Mouse (Mus musculus) heart, adult 2 months (tissue): ENCODE data around the gene Phldb3. TPM values are rescaled to one million over a fixed set of nuclear protein-coding genes. Genes with fewer than 3 reads are reported as not detected.

Source experiments
- DNase-seq, 2 experiments: peaks; one replicate each; pipeline ENCODE4 v3.0.0; 2021
- H3K27ac ChIP-seq: fragments of 200-600 bp; 2 replicates; pipeline ENCODE4 v1.8.1; 2022
- H3K27me3 ChIP-seq: fragments of 200-500 bp; 2 replicates; pipeline ENCODE4 v1.6.1; 2012; ENCODE audit warnings: mild to moderate bottlenecking, low read length, inconsistent platforms, mixed read lengths; ENCODE audit not compliant: control insufficient read depth, insufficient read depth
- H3K36me3 ChIP-seq: fragments of 200-500 bp; 2 replicates; pipeline ENCODE4 v1.6.1; 2012; ENCODE audit warnings: low read length, inconsistent platforms; ENCODE audit not compliant: control insufficient read depth, insufficient read depth
- H3K4me1 ChIP-seq: fragments of 200-500 bp; 2 replicates; pipeline ENCODE4 v1.6.1; 2011; ENCODE audit warnings: low read length; ENCODE audit not compliant: control insufficient read depth, insufficient read depth
- H3K4me3 ChIP-seq: fragments of 200-600 bp; 2 replicates; pipeline ENCODE4 v1.8.1; 2022
- H3K79me2 ChIP-seq: fragments of 200-500 bp; replicated peaks from 2 replicates; pipeline ENCODE4 v1.6.1; 2012; ENCODE audit warnings: mild to moderate bottlenecking, inconsistent platforms, low read length, moderate library complexity, mixed read lengths; ENCODE audit not compliant: control insufficient read depth, insufficient read depth
- H3K9ac ChIP-seq: fragments of 200-500 bp; 2 replicates; pipeline ENCODE4 v1.6.1; 2012; ENCODE audit warnings: low read depth, mild to moderate bottlenecking, control low read depth, inconsistent platforms, low read length, mixed read lengths
- CTCF ChIP-seq: fragments of 200-600 bp; IDR thresholded peaks from 2 replicates; pipeline ENCODE4 v1.8.1; 2022; ENCODE audit warnings: antibody characterized with exemption, mild to moderate bottlenecking, moderate library complexity
- EP300 ChIP-seq: fragments of 200-500 bp; IDR thresholded peaks from 2 replicates; pipeline ENCODE4 v1.6.1; 2011; ENCODE audit warnings: low read depth, low read length, control low read depth; ENCODE audit not compliant: insufficient read depth
- POLR2A ChIP-seq: fragments of 200-500 bp; IDR thresholded peaks from 2 replicates; pipeline ENCODE4 v1.6.1; 2011; ENCODE audit warnings: mild to moderate bottlenecking, low read depth, low read length, control low read depth; ENCODE audit not compliant: insufficient read depth
- WGBS: fragments of 180-500 bp; shearing (Covaris S2); methylation state at CpG from one replicate; pipeline ENCODE4 v1.1.7; 2018; 5-methylcytosine and 5-hydroxymethylcytosine counted together
- intact Hi-C: fragments of 180-260 bp; cut with DNase I; formaldehyde crosslinking; loops from one replicate; pipeline ENCODE4 v1.15.1; 2025
- long read RNA-seq: library from polyadenylated mRNA; stranded (forward); transcript quantifications from one replicate; pipeline ENCODE4 v2.0.0, GENCODE M21; 2021
- polyA plus RNA-seq: library from polyadenylated mRNA; depleted of rRNA; stranded (reverse); fragments of >200 nt; gene quantifications from 2 replicates; pipeline ENCODE4 v1.2.3, GENCODE M21; 2012; rRNA removed
- total RNA-seq, 2 experiments: library from RNA; stranded (reverse); gene quantifications; 2 replicates each; pipeline ENCODE4 v1.2.3; 2021

Gene Phldb3
- under 1 TPM; 0.27 to 0.34 TPM for total RNA-seq
- polyA plus RNA-seq, result 0.20 and 0.25 TPM in 2 replicates
- long read RNA-seq, result 0 reads

DNA sequence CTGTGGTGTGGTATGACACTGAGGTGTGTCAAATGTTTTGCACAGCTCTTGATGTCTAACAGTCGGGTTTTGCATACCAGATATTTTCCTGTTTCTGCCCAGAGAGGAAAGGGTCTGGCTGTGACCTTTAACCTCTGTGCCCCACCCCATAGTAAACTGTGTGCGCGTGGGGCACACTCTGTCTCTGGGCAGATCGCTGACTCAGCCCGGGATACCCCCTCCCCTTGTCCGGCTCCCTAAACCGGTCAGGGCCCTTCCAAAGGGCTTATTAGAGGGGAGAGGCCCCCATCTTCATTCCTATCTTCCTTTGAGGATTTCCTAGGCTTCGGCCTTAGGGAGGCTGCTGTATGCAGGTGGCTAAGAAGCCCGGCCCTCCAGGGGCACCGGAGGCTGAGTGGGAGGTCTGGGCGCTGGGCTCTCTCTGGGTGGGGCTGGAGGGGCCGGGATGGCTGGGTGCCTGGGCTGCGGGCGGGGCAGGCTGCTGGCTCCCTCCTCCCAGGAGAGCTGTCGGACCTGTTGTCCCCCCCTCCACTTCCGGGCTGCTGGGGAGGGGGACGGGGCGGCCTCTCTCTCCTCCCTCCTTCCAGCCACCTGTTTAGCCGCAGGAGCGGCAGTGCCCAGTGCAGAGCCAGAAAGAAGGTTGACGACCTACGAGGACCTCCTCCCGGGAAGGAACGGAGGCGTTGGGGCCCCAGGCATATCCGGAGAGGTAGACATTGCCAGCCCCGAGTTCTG is at the start of gene Phldb3:
TSS of gene Phldb3 (plus strand) at position 620 of the 735 bp plus-strand sequence.
- H3K79me2 ChIP-seq, result no peaks in the 10 kb centered on the region
- intact Hi-C loops, result loop anchor here (2.0 kb wide), 1 partner anchor 20 kb away; no protein-coding TSS in a partner anchor
- no peaks in the 10 kb centered on the region for H3K36me3 ChIP-seq
- no peak for TF ChIP-seq EP300
- no peak for TF ChIP-seq POLR2A
- no peak for TF ChIP-seq CTCF
- peak; percentile 43 to 47 for DNase-seq
- H3K9ac ChIP-seq, result 0 out of 2 replicates have a peak within 1 kb of the TSS, but pooled peaks have one; percentile 37
- peak within 1 kb of the TSS; percentile 64 for H3K4me3 ChIP-seq
- WGBS, result 14% methylated on average over 26 of the region's 27 CpGs
- H3K4me1 ChIP-seq, result 0 out of 2 replicates have a peak, but pooled peaks cover 1% of the 10 kb centered on the region
- H3K27ac ChIP-seq, result no peak within 1 kb of the TSS; the same call in 1 of the 2 replicates
- H3K27me3 ChIP-seq, result peaks cover 4% of the 10 kb centered on the region; the same call in 1 of the 2 replicates

- Histone ChIP-seq H3K27ac (no peak overlapping the region), H3K27me3 (no peaks in the 10 kb centered on the region), H3K4me1 (no peaks in the 10 kb centered on the region), H3K4me3 (no peak overlapping the region), H3K9ac (no peak overlapping the region), H3K36me3 (no peaks in the 10 kb centered on the region), H3K79me2 (no peaks in the 10 kb centered on the region)
- TF ChIP-seq CTCF, result no peak
- 92% methylated on average over 4 of the region's 4 CpGs for WGBS
- no peak for DNase-seq
- intact Hi-C loops, result no loop called here
Observed at GRCm38 (mm10) chr7:24561450-24561849, 49.1 kb upstream of the Phldb3 start.

DNA sequence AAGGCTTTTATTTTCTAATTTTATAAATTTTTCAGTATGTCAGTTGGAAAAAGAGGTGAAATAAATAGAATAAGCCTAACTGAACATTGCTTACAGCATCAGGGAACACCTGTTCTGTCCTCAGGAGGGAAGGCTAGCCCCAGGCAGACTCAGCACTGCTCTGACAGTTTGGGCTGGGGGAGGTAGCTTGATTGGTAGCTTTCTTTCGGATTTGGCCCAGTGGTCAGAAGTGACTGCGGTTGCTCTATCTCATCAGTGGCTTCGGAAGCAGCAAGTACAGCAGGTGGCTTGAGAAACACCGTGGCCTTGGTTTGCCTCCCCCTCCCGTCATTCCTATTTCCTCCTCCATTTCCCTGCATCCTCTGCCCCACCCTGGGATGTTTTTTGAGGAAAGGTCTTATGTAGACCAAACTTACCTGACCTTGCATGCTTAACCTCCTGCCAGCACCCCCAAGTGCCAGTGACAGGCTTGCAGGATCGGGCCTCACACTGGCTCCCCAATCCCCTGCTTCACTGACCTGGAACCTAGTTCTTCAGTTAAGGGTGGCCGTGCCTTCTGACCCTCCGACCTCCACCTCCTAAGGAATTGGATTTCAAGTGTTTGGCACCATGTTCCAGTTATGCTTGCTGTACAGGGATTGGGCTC is 47.2 kb upstream of the Phldb3 start:
- Histone ChIP-seq H3K79me2 (no peaks in the 10 kb centered on the region), H3K27ac (no peak overlapping the region), H3K9ac (no peak overlapping the region), H3K27me3 (no peaks in the 10 kb centered on the region), H3K4me1 (no peaks in the 10 kb centered on the region), H3K4me3 (no peak overlapping the region), H3K36me3 (no peaks in the 10 kb centered on the region)
- TF ChIP-seq POLR2A, result no peak
- TF ChIP-seq CTCF, result no peak
- DNase-seq, result no peak
- WGBS, result 84% methylated on average over 8 of the region's 8 CpGs
- intact Hi-C loops, result no loop called here

DNA sequence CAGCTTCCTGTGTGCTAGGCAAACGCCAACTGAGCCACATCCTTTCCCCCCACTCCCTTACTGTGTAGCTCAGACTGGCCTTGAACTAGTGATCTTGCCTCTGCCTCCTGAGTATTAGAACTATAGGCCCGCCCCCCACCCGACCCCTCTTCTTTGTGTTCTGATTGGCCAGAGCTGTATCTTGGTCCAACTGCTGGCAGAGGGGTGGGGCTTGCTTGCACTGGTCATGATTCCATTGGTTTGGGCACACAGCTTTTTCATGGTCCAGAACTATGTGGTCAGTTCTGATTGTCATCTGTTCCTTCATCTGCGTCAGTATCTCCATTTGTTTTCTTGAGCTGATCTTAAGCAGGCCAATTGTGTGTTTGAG is 46.7 kb upstream of the Phldb3 start:
- intact Hi-C loops, result loop anchor here (2.0 kb wide), 1 partner anchor 89 kb away; no protein-coding TSS in a partner anchor
- H3K27ac ChIP-seq, result no peak overlapping the region
- no peaks in the 10 kb centered on the region for H3K79me2 ChIP-seq
- H3K4me1 ChIP-seq, result no peaks in the 10 kb centered on the region
- WGBS, result 94% methylated on average over 4 of the region's 4 CpGs
- no peak overlapping the region for H3K4me3 ChIP-seq
- H3K27me3 ChIP-seq, result no peaks in the 10 kb centered on the region
- TF ChIP-seq POLR2A (no peak), CTCF (no peak)
- DNase-seq, result no peak
- H3K36me3 ChIP-seq, result no peaks in the 10 kb centered on the region
- H3K9ac ChIP-seq, result no peak overlapping the region

DNA sequence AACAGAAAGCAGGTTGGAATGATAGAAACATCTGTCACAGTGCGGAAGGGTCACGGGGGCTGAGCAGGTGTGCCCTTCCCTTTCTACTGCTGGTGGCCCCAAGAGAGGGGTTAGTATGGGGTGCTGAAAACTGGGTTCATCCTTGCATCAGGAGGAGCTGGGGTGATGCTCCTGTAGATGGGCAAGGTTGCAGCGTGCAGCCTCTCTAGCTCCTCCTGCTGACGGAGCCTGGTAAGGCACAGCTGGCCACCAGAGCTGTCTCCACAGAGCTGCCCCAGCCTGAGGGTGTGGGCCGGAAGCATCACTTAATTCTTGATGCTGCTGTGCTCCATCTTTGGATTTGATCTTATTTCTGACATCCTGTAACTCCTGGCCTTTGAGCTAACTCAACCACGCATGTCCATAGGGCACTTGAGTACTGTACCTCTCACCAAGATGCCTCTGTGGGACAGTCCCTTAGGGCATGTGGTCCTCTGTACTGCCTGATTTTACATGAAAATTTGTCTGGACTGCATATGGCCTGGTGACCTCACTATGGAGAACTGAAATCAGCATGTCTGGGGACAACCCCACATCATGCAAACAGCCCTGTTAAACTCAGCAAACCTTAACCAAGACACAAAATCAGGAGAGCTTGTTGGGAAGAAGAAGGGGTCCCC is 45.8 kb upstream of the Phldb3 start:
- Histone ChIP-seq H3K27ac (no peak overlapping the region), H3K4me1 (no peaks in the 10 kb centered on the region), H3K79me2 (no peaks in the 10 kb centered on the region), H3K27me3 (no peaks in the 10 kb centered on the region), H3K9ac (no peak overlapping the region), H3K36me3 (no peaks in the 10 kb centered on the region), H3K4me3 (no peak overlapping the region)
- DNase-seq, result peak; percentile 56 to 80
- intact Hi-C loops, result loop anchor here (2.0 kb wide), 1 partner anchor 90 kb away; no protein-coding TSS in a partner anchor
- TF ChIP-seq CTCF (peak; percentile 93), POLR2A (no peak), EP300 (0 out of 2 replicates have a peak, but pooled peaks have one; percentile 35)
- WGBS, result 62% methylated on average over 6 of the region's 6 CpGs
